Mouse (Mus musculus) kidney, adult 8-10 months (tissue): ENCODE measurements at regions not wholly inside any gene's neighbourhood (a gene's known extent, or its start where the extent isn't known, plus 50 kb on each side); places are given as distances from the start of the nearest gene placed in this dataset.

Source experiments
- DNase-seq, 2 experiments: peaks; one replicate each; pipeline ENCODE4 v3.0.0; 2022

GRCm38 (mm10) chr12:12147088-12147687, 114.8 kb upstream of the Fam49a start:
- no peak for DNase-seq

DNA sequence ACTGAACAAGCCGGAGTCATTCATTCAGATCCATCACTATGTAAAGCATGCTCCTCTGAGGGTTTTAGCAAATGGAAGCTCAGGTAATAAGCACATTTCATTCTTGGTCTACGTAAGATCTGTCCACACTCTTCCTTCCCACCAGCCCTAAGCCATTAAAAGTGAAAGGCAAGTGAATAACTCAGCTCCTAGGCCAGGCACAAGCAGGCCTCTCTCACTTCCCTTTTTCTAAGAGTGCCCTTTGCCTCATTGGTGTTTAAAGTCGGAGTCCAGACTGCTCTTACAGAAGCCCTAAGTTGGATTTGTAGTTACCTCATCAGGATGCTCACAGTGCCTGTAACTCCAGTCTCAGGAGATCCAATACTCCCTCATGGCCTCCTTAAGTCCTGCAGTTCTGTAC, 114.1 kb upstream of the Fam49a start:
- DNase-seq: no peak

- no peak for DNase-seq
Measured at GRCm38 (mm10) chr12:12148659-12149399, 113.1 kb upstream of the Fam49a start.

DNA sequence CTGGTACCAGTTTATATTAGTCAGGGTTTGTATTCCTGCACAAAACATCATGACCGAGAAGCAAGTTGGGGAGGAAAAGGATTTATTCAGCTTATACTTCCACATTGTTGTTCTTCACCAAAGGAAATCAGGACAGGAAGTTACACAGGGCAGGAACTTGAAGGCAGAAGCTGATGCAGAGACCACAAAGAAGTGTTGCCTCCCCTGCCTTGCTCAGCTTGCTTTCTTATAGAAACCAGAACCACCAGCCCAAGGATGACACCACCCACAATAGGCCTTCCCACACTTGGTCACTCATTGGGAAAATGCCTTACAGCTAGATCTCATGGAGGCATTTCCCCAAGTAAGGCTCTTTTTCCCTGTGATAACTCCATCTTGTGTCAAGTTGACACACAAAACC, 97.5 kb upstream of the Fam49a start:
- DNase-seq: no peak

DNA sequence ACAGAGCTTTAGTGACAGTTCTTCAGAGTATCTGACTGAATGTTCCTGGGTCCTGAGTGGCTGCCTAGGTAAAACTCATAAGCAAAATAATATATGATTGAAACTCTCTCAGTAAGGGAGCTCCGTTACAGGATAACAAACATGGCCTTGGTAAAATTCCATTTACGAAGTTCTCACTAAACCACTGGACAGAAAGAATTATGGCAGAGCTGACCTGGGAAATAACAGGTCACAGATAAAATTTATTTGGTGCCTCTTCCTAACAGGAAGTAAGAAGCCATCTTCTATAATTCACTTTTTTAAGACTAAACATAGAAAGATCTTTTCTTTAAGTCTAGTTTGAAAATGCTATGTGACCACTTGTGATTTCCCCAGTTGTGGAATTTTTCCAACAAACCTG, 91.4 kb upstream of the Fam49a start:
- no peak for DNase-seq

DNA sequence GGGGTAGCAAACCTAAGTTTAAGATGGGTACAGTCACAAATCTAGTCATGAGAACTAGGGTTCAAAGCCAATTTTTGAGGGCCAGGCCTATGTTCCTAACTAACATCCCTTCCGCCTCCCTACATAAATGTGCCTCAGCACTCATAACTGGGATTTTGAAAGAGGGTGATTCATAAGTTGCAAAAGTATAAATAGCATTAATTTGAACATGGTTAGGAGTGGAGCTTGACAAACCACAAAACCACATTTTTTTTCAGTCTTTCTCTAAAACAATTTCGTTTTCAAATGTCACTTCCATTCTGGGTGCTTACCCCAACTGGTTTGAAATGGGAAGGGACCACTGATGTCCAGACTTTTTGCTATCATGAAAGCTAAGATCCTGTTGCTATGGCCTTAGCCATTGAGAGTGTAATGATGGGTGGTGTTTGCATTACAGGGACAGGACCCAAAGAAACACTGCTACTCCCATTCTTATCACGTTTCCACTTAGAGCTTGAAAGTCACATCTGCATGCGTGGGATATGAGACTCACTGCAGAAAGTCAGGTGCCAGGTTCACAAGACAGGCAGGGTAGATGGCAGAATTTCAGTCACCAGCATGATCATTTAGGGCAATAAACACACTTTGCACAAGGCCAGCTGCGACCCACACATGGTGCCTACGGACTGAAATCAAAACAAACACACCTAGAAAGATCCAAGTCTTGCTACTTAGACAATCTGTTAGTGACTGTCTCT, 89.7 kb upstream of the Fam49a start:
- no peak for DNase-seq

- peak; percentile 78 for DNase-seq
Measured at GRCm38 (mm10) chr12:12176331-12177263, 85.3 kb upstream of the Fam49a start.

- no peak for DNase-seq
Measured at GRCm38 (mm10) chr12:12177264-12178043, 84.5 kb upstream of the Fam49a start.

- no peak for DNase-seq
Measured at GRCm38 (mm10) chr12:12178391-12178790, 83.5 kb upstream of the Fam49a start.

GRCm38 (mm10) chr12:12179292-12179865, 82.6 kb upstream of the Fam49a start:
- DNase-seq: no peak

DNA sequence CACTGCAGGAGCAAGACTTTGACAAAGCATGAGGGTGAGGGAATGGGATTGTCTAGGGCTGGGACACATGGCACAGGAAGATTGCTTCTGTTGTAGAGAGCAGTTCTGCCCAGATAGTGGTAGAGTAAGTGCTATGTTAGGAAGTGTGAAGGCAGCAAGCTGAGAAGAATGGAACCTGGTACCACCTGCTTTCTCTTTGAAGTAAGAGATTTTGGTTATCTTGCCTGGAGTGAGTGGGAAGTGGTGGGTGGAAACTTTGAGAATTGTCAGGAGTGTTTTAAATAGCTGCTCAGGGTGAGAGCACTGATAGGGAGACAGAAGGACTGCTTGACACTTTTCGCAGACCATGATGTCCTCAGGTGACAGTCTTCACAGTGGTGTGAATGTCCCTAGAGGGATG, 81.0 kb upstream of the Fam49a start:
- no peak for DNase-seq

- no peak for DNase-seq
Measured at GRCm38 (mm10) chr12:12181686-12182085, 80.3 kb upstream of the Fam49a start.

DNA sequence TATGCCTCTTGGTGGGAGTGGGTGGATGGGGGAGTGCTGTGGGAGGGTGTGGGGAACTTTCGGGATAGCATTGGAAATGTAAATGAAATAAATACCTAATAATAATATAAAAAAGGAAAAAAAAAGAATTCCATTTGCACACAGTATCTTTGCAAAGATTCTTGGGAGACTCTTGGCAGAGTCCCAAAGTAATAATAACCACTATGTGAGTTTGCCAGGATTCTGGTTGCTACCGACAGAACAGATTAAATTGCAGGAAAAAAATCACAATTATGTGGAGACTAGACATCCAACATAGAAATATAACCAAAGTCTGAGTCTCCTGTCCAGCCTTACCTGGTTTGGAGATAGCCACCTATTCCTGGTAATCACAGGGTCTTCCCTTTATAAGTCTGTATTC, 75.6 kb upstream of the Fam49a start:
- DNase-seq: no peak

- DNase-seq: no peak
Measured at GRCm38 (mm10) chr12:12195066-12195465, 66.9 kb upstream of the Fam49a start.

DNA sequence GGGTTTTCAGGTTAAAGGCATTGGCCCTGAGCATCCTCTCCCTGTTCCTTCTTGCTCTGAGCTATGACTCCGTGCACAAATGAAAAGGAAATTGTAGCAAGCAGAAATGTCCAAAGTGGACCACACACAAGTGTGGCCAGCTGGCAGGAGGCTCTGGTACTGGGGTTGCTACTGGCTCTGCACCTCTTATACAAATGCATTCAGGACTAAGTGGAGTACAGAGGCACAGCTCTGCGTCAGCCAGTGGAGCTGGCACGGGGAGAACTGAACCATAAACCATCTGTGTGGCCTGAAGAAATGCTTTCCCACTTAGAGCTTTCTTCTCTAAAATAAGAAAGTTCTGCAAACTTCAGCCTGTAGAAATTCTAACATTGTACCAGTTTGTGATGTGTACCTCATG, 65.3 kb upstream of the Fam49a start:
- DNase-seq: no peak

DNA sequence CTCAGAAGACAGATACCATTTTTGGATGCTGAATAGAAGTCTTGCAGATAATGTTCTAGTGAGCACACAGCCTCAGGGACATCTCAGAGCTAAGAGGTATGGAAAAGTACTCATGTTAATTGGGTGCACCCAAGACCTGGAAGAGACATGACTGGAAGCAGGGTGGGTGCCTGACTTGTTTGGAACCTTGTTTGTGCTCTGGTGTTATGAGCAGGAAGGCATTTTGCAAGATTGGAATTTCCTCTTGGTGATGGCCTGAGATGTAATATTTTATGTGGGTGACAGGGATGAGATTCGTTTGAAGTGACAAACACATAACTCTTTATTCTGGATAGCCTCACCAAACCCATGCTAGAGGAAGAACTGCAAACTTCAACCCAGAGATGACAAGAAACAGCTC, 53.7 kb upstream of the Fam49a start:
- DNase-seq: peak in 1 of 2 experiments; percentile 41
